Mouse (Mus musculus): ENCODE results near the gene Etfrf1. TPM values are rescaled to one million over a fixed set of nuclear protein-coding genes. Genes with fewer than 3 reads are reported as not detected.
A peak's percentile ranks its signal among the peaks of the same experiment; 100 is the strongest.

The Etfrf1 gene
- polyA plus RNA-seq, 1 experiment from 2014 or later: 64.8 TPM

- peak overlapping the region; percentile 91 for H3K4me2 ChIP-seq (ENCODE audit: low read length)
- H3K27me3 ChIP-seq (ENCODE audit: control insufficient read depth, insufficient read depth, low read length): peaks cover 23% of the 10 kb centered on the region
- H3K9ac ChIP-seq (ENCODE audit: low read length): peak overlapping the region; percentile 93
- under 1% methylated on average over 94 of the region's 124 CpGs for WGBS
- peak overlapping the region; percentile 67 to 92 for H3K4me3 ChIP-seq (ENCODE audit: control insufficient read depth in 1 of 2, insufficient read depth in 1 of 2, low read depth in 1 of 2, low read length in 2 of 2)
- no peaks in the 10 kb centered on the region for H3K9me3 ChIP-seq (ENCODE audit: control insufficient read depth, low read length)
- peaks cover 10% of the 10 kb centered on the region for H3K36me3 ChIP-seq (ENCODE audit: control insufficient read depth, insufficient read depth, low read length)
- ATAC-seq (ENCODE audit: insufficient number of reproducible peaks, insufficient read depth, low FRiP score, low read depth): peak; percentile 44
- H3K4me1 ChIP-seq (ENCODE audit: control insufficient read depth in 2 of 2, insufficient read depth in 2 of 2, low read length in 2 of 2): peaks cover 0 to 11% of the 10 kb centered on the region in 2 experiments; a peak in 3 of 4 replicates
- H3K27ac ChIP-seq (replicated peaks in 1 of 2; ENCODE audit: control insufficient read depth in 1 of 2, insufficient read depth in 1 of 2, low read depth in 2 of 2, low read length in 2 of 2): peak overlapping the region; percentile 22 to 82; a peak in 3 of 4 replicates
These were observed 38.6 kb downstream of the Etfrf1 start for GRCm38 (mm10) chr6:145249291-145250184.

DNA sequence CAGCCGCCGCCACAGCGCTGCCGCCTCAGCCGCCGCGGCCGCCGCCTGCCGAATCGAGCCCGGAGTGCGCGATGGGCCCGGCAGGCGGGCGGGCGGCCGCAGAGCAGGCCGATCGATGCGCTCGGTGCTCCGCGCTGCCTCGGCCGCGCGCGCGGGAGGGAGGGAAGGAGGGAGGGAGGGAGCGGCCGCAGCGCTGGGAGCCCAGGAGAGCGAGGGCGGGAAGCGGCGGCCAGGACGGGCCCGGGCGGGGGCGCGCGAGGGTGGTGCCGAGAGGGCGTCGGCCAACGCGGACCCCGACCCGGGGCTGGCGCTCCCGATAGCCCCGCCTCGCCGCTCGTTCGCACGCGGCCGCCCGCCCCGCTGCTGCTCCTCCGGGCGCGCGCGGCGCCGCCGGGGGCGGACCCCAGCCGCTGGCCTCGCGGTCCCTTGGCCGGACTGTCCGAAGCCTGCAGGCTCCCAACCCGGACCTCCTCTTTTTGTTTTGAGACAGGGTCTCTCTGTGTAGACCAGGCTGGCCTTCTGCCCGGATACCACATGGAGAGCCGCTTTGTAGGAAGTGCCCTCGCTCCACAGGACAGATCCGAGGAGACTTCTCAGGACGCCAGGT, 39.4 kb downstream of the Etfrf1 start, which contains the start of gene Kras:
TSS of gene Kras (minus strand) at position 55 of the 607 bp plus-strand sequence.
- 0% methylated on average over 46 of the region's 83 CpGs for WGBS
- peak within 1 kb of the TSS; percentile 91 for H3K4me2 ChIP-seq (ENCODE audit: low read length)
- H3K36me3 ChIP-seq (ENCODE audit: control insufficient read depth, insufficient read depth, low read length): peaks cover 7% of the 10 kb centered on the region; the same call in 1 of the 2 replicates
- H3K27ac ChIP-seq (replicated peaks in 1 of 2; ENCODE audit: control insufficient read depth in 1 of 2, insufficient read depth in 1 of 2, low read depth in 2 of 2, low read length in 2 of 2): peak within 1 kb of the TSS; percentile 22 to 82; a peak in 3 of 4 replicates
- H3K9me3 ChIP-seq (ENCODE audit: control insufficient read depth, low read length): no peaks in the 10 kb centered on the region
- peak within 1 kb of the TSS; percentile 93 for H3K9ac ChIP-seq (ENCODE audit: low read length)
- H3K27me3 ChIP-seq (ENCODE audit: control insufficient read depth, insufficient read depth, low read length): peaks cover 24% of the 10 kb centered on the region
- H3K4me3 ChIP-seq (ENCODE audit: control insufficient read depth in 1 of 2, insufficient read depth in 1 of 2, low read depth in 1 of 2, low read length in 2 of 2): peak within 1 kb of the TSS; percentile 67 to 92
- peaks cover 0 to 11% of the 10 kb centered on the region in 2 experiments; a peak in 3 of 4 replicates for H3K4me1 ChIP-seq (ENCODE audit: control insufficient read depth in 2 of 2, insufficient read depth in 2 of 2, low read length in 2 of 2)
- ATAC-seq (ENCODE audit: insufficient number of reproducible peaks, insufficient read depth, low FRiP score, low read depth): peak; percentile 96

DNA sequence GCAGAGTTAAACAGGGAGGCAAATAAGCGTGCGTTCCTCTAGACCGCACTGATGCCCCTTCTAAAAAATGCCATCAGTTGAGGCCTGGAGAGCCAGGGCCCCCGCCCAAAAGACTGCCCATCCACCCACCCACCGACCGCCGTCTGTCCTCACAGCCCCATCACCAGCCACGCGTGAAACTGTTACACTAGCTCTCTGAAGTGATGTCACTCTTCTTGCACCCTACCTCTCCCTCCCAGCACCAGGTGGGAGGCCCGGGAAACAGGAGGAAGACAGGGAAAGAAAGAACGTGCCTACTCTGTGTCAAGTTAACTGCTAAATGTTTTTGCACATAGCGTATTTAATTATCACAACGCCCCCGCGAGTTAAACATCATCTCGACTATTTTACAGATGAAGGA, 39.9 kb downstream of the Etfrf1 start:
- peak overlapping the region; percentile 67 to 92 for H3K4me3 ChIP-seq (ENCODE audit: control insufficient read depth in 1 of 2, insufficient read depth in 1 of 2, low read depth in 1 of 2, low read length in 2 of 2)
- H3K4me2 ChIP-seq (ENCODE audit: low read length): peak overlapping the region; percentile 91
- H3K36me3 ChIP-seq (ENCODE audit: control insufficient read depth, insufficient read depth, low read length): peaks cover 6% of the 10 kb centered on the region; the same call in 1 of the 2 replicates
- peak overlapping the region; percentile 93 for H3K9ac ChIP-seq (ENCODE audit: low read length)
- no peaks in the 10 kb centered on the region for H3K9me3 ChIP-seq (ENCODE audit: control insufficient read depth, low read length)
- peaks cover 29% of the 10 kb centered on the region for H3K27me3 ChIP-seq (ENCODE audit: control insufficient read depth, insufficient read depth, low read length)
- no peak for ATAC-seq (ENCODE audit: insufficient number of reproducible peaks, insufficient read depth, low FRiP score, low read depth)
- 11% methylated on average over 16 of the region's 16 CpGs for WGBS
- H3K4me1 ChIP-seq (ENCODE audit: control insufficient read depth in 2 of 2, insufficient read depth in 2 of 2, low read length in 2 of 2): peaks cover 0 to 11% of the 10 kb centered on the region in 2 experiments; a peak in 3 of 4 replicates
- H3K27ac ChIP-seq (replicated peaks in 1 of 2; ENCODE audit: control insufficient read depth in 1 of 2, insufficient read depth in 1 of 2, low read depth in 2 of 2, low read length in 2 of 2): peak overlapping the region in 1 of 2 experiments; percentile 82; a peak in 1 of 4 replicates

- no peak overlapping the region for H3K4me3 ChIP-seq (ENCODE audit: control insufficient read depth in 1 of 2, insufficient read depth in 1 of 2, low read depth in 1 of 2, low read length in 2 of 2)
- no peaks in the 10 kb centered on the region for H3K4me1 ChIP-seq (ENCODE audit: control insufficient read depth in 2 of 2, insufficient read depth in 2 of 2, low read length in 2 of 2)
- ATAC-seq (ENCODE audit: insufficient number of reproducible peaks, insufficient read depth, low FRiP score, low read depth): no peak
- 63% methylated on average over 13 of the region's 13 CpGs for WGBS
- H3K9ac ChIP-seq (ENCODE audit: low read length): no peak overlapping the region
- no peak overlapping the region for H3K4me2 ChIP-seq (ENCODE audit: low read length)
- peaks cover 58% of the 10 kb centered on the region for H3K27me3 ChIP-seq (ENCODE audit: control insufficient read depth, insufficient read depth, low read length)
- no peaks in the 10 kb centered on the region for H3K9me3 ChIP-seq (ENCODE audit: control insufficient read depth, low read length)
- no peak overlapping the region for H3K27ac ChIP-seq (replicated peaks in 1 of 2; ENCODE audit: control insufficient read depth in 1 of 2, insufficient read depth in 1 of 2, low read depth in 2 of 2, low read length in 2 of 2)
- no peaks in the 10 kb centered on the region for H3K36me3 ChIP-seq (ENCODE audit: control insufficient read depth, insufficient read depth, low read length)
These were observed 45.2 kb downstream of the Etfrf1 start for GRCm38 (mm10) chr6:145255952-145256700.

GRCm38 (mm10) chr6:145256701-145257073, 45.8 kb downstream of the Etfrf1 start:
- no peak for ATAC-seq (ENCODE audit: insufficient number of reproducible peaks, insufficient read depth, low FRiP score, low read depth)
- Histone ChIP-seq H3K27me3 (ENCODE audit: control insufficient read depth, insufficient read depth, low read length) (peaks cover 53% of the 10 kb centered on the region), H3K27ac (replicated peaks in 1 of 2; ENCODE audit: control insufficient read depth in 1 of 2, insufficient read depth in 1 of 2, low read depth in 2 of 2, low read length in 2 of 2) (no peak overlapping the region), H3K4me1 (ENCODE audit: control insufficient read depth in 2 of 2, insufficient read depth in 2 of 2, low read length in 2 of 2) (no peaks in the 10 kb centered on the region), H3K9ac (ENCODE audit: low read length) (no peak overlapping the region), H3K4me3 (ENCODE audit: control insufficient read depth in 1 of 2, insufficient read depth in 1 of 2, low read depth in 1 of 2, low read length in 2 of 2) (no peak overlapping the region), H3K9me3 (ENCODE audit: control insufficient read depth, low read length) (no peaks in the 10 kb centered on the region), H3K4me2 (ENCODE audit: low read length) (no peak overlapping the region), H3K36me3 (ENCODE audit: control insufficient read depth, insufficient read depth, low read length) (no peaks in the 10 kb centered on the region)
- WGBS: 46% methylated on average over 2 of the region's 2 CpGs

DNA sequence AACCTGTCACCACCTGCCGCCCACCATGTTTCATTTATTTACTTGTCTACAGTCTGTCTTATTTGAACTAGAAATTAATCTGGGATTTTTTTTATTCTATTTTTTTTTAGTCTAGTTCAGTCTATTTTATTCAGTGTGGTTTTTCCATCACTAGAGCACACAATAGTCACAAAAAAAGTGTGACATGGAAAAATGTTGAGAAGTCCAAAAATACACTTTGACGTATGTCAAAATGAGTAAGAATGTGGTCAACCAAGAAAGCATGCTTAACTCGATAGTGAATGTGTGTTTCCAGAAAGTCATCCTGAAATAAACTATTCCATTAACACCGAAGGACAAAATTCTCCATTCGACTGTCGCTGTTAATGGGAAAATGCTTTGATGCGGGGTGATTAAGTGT, 51.4 kb downstream of the Etfrf1 start:
- Histone ChIP-seq H3K27ac (replicated peaks in 1 of 2; ENCODE audit: control insufficient read depth in 1 of 2, insufficient read depth in 1 of 2, low read depth in 2 of 2, low read length in 2 of 2) (no peak overlapping the region), H3K27me3 (ENCODE audit: control insufficient read depth, insufficient read depth, low read length) (peaks cover 47% of the 10 kb centered on the region), H3K4me3 (ENCODE audit: control insufficient read depth in 1 of 2, insufficient read depth in 1 of 2, low read depth in 1 of 2, low read length in 2 of 2) (no peak overlapping the region)

More for the DNA sequence above, 51.4 kb downstream of the Etfrf1 start:
- Histone ChIP-seq H3K9ac (ENCODE audit: low read length) (no peak overlapping the region), H3K4me2 (ENCODE audit: low read length) (no peak overlapping the region), H3K36me3 (ENCODE audit: control insufficient read depth, insufficient read depth, low read length) (no peaks in the 10 kb centered on the region), H3K9me3 (ENCODE audit: control insufficient read depth, low read length) (no peaks in the 10 kb centered on the region), H3K4me1 (ENCODE audit: control insufficient read depth in 2 of 2, insufficient read depth in 2 of 2, low read length in 2 of 2) (no peaks in the 10 kb centered on the region)
- no peak for ATAC-seq (ENCODE audit: insufficient number of reproducible peaks, insufficient read depth, low FRiP score, low read depth)
- 85% methylated on average over 7 of the region's 7 CpGs for WGBS
